Mouse (Mus musculus): ENCODE measurements around the gene Myl6b.
A peak's percentile ranks its signal among the peaks of the same experiment; 100 is the strongest.
"Not testable (repeated sequence)": the region's sequence is repeated elsewhere in the genome, so short reads cannot be mapped to it uniquely, and the experiment has no call there.

The Myl6b gene

DNA sequence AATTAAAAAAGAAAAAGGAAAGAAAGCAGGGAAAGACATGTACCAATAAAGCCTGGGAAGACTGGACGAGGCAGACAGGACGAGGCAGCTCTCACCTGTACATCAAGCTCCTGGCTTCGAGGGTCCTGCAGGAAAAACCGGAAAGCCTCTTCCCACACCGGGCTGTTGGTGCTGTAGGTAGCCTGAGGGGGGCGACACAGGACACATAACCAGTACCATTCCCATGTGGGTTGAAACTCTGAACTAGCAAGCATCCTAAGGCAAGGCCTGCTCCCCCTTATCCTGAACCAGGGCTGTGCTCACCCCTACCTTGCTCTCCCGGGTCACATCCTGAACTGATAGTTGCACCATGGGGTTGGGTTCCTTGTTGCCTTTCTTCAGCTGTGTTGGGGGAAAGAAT lies 20.3 kb upstream of the Myl6b start:
- DNase-seq (ENCODE audit: low spot score): no peak

DNA sequence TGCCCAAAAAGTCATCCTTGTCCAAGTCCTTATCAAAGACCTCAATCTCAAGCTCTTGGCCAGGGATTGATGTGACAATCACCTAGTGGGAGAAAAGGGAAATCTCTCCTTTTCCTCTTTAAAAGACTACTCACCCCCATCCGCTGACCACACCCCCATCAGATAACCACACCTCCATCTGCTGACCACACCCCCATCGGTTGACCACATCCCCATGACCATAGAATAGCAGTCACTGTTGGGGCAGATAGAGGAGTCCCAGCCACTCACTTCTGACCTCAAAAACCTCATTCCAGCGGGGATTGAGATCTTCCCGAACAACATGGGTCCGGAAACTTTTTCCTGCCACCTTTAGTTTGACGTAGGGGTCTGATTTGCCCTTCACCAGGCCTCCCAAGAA lies 18.2 kb upstream of the Myl6b start:
- DNase-seq (ENCODE audit: low spot score): no peak

- DNase-seq (ENCODE audit: low spot score): no peak
These were observed 17.5 kb upstream of the Myl6b start for GRCm38 (mm10) chr10:128516029-128516428.

- no peak for DNase-seq (ENCODE audit: low spot score)
These were observed 16.6 kb upstream of the Myl6b start for GRCm38 (mm10) chr10:128515044-128515443.

DNA sequence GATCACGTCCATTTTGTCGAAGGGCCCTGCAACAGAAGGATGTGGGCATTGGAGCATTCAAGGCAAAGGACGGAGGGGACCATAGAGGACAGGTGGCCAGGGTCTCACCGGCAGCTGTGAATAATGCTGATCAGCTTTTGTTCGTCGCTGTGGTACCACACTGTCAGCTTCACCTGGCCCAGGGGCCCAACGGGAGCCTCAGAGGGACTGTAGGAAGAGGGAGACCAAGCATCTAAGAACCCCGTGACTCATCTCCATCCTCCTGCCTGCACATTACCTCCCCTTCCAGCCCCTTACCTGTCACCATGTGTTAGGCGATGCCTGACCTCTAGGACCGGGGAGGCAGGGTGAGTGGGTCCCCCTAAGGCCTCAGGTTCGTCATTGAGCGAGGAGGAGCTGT lies 13.3 kb upstream of the Myl6b start:
- no peak for DNase-seq (ENCODE audit: low spot score)

- DNase-seq (ENCODE audit: low spot score): no peak
These were observed 12.7 kb upstream of the Myl6b start for GRCm38 (mm10) chr10:128511189-128511588.

DNA sequence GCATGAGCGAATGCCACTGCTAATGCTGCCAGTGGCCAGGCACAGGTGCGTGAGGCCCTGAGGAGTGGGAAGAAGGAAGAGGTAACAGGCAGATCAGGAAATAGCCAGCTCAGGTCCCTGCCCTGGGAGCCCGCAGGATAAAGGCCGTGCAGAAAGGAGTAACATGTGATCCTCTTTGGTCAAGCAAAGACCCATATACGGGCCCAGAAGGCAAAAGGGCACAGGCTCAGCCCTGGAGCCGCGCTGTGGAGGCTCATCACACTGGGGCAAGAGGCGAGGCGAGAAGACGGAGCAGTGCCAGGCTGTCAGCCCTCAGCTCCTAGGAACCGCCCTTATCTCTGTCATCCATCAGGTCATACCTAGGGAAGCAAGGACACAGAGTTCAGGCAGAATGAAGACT lies 11.8 kb upstream of the Myl6b start:
- DNase-seq (ENCODE audit: low spot score): no peak

- DNase-seq (ENCODE audit: low spot score): no peak
These were observed 11.3 kb upstream of the Myl6b start for GRCm38 (mm10) chr10:128509831-128510230.

- DNase-seq (ENCODE audit: low spot score): no peak
These were observed 10.7 kb upstream of the Myl6b start for GRCm38 (mm10) chr10:128509203-128509602.

DNA sequence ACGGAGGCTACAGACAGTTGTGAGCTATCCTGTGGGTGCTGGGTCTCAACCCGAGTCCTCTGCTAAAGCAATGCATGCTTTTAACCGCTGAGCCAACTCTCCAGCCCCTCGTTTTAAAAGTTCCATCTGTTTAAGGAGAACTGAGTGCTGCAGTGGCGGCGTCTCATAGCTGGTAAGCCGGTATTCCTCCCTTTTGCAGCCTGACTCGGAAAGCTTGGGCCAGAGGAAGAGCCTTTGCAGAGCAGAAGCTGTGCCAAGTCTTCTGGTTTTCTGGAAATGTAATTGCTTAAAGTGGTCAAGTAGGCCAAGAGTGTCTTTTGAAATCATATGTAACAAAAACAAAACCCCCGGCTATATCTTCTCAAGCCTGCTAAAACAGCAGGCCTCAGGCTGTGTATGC lies 9.8 kb upstream of the Myl6b start:
- DNase-seq (ENCODE audit: low spot score): no peak

- no peak for DNase-seq (ENCODE audit: low spot score)
These were observed 7.5 kb upstream of the Myl6b start for GRCm38 (mm10) chr10:128505974-128506373.

DNA sequence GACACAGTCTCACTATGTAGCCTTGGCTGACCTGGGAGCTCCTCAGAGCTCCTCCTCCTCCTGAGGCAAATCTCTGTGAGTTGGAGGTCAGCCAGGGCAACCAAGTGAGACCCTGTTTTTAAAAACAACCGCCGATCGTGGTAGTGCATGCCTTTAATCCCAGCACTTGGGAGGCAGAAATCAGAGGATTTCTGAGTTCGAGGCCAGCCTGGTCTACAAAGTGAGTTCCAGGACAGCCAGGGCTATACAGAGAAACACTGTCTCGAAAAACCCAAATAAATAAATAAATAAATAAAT lies 6.8 kb upstream of the Myl6b start:
- not testable (repeated sequence) for DNase-seq (ENCODE audit: low spot score)

- no peak for DNase-seq (ENCODE audit: low spot score)
These were observed 6.3 kb upstream of the Myl6b start for GRCm38 (mm10) chr10:128504641-128505370.

DNA sequence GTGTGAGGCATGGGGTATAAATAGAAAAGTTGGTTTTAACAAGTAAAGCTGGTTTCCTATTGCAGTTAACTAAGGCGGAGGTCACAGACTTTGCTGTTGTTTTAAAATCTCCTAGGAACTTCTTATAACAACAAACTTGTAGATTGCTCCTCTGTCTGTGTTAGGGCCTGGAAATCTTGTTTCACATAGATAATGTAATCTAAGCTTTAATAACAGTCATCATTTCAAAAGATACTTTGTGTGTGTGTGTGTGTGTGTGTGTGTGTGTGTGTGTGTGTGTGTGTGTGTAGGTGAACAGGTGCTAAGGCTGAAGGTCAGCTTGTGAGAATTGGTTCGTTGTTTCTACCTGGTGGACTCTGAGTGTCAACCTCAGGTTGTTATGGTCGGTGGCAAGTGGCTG lies 5.5 kb upstream of the Myl6b start:
- no peak for DNase-seq (ENCODE audit: low spot score)

DNA sequence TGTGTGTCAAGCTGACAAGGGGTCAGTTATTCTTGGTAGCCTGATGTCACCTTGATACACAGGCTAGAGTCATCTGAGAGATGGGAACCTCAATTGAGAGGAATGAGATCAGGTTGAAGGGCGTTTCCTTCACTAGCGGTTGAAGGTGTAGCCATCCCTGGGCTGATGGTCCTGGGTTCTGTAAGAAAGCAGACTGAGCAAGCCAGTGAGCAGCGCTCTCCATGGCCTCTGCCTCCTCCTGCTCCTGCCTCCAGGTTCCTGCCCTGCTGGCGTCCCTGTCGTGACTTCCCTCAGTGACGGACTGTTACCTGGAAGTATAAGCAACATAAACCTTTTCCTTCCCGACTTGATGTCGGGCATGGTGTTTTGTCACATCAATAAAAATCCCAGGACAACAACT lies 5.0 kb upstream of the Myl6b start:
- no peak for DNase-seq (ENCODE audit: low spot score)

DNA sequence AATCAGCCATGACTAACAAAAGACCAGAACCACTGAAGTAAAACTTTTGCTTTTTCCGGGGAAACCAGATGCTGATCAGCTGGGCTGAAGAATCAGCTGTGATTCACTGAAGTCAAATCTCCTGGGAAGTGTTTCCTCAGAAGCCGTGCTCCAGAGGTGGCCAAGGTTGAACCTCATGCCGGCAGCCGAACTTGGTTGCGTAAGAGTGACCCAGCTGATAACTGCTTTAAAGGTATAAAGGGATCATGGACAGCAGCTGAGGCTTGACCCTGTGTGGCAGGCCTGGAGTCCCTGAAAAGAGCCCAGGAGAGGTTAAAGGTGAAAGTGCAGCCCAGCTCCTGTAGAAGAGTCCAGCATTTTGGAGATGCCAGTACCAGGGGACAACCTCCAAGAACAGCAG lies 3.9 kb upstream of the Myl6b start:
- no peak for DNase-seq (ENCODE audit: low spot score)

DNA sequence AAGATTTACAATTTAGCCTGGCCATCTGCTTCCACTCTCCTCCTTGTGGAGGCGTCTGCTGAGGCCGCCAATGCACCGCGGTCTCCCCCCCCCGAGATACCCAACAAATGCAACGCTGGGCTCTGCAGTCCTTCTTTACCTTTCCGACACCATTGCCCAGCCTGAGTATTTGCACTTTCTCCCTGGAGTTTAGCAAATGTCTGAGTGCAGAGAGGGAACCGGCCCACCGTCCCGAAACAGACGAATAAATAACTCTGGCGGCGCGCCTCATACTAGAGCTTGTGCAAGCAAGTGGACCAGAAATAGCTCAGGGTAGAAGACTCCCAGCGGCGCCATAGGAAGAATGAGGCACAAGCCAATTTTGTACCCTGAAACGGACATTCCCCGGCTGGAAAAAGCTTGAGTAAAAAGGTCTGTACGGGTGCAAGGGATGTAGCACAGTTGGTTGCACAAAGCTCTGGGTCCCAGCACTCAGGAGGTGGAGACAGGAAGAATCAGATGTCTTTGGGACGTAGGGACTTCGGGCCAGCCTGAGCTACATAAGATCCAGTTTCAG lies 709 bp upstream of the Myl6b start:
- peak; percentile 56 for DNase-seq (ENCODE audit: low spot score)

DNA sequence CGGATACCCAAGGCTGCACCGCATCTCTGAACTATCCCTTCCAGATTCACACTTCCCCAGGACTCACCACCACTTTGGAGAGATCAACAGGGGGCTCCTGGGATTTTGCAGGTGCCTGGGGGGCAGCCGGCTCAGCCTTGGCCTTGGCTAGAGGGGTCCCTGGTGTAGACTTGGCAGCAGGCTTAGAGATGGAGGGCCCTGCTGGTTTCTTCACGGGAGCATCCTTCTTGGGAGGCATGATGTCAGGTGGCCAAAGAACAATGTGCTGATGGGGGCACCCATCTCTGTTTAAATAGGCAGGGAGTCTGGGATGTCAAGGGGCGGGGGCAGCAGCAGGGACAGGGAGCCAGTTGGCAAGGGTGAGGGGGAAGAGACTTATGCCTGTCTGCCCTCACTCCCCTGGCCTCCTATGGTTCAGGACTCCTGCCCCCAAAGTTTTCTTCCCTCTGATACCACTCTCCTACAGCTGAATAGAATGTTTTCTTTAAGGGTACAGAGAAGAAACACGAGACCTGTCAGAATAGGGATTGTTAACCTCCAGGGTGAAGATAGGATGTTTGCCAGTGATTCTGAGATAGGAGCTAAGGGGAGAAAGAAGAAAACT lies 1.2 kb downstream of the Myl6b start:
- no peak for DNase-seq (ENCODE audit: low spot score)

DNA sequence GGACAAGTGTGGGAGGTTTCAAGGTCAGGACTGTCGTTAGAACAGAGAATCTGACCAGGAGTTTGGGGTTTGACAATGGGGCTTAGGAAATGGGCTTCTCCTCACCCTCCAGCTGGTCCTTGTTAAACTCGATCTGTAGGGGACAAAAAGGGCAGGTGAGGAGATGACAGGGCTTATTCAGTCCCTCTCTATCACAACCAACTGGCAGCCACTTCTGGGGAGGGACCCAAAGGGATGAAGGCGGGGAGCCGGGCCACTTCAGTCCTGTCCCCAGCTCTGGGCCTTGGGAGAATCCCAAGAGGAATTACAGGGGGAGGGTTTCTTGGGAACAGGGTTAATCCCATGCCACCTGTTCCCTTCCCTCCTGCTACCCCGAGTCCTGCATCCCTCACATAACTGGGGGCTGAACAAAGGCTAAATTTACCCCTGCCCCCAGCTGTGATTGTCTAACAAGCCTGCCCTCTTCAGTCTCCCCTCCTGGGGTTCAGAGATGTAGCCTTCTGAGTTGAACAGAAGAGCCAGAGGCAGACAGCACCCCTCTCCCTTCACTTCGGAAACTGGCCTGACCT lies 1.9 kb downstream of the Myl6b start:
- DNase-seq (ENCODE audit: low spot score): no peak

- DNase-seq (ENCODE audit: low spot score): no peak
These were observed 2.6 kb downstream of the Myl6b start for GRCm38 (mm10) chr10:128495903-128496302.

- no peak for DNase-seq (ENCODE audit: low spot score)
These were observed 3.2 kb downstream of the Myl6b start for GRCm38 (mm10) chr10:128495270-128495669.

DNA sequence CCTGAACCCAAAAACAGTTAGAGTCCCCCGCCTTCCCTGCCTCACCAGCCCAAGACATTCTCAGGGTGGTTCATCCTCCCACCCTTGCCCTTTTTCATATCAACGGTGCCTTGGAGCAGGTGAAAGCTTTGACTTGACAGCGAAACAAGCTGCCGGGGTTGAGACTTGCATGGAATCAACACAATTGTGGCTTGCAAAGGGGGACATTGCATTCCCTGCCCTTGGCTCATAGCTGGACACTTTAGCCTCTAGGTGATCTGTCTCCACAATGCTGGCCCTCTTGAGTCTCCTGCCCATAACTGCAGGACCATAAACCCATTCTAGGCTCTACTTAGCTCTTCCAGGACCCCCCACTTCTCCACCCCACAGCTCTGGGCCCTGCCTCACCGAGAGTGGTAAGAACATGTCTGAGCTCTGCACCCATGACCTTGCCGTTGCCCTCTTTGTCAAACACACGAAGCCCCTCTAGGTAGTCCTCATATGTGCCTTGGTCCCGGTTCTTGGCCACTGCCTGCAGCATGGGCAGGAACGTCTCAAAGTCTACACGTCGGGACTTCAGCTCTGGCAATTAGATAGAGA lies 3.7 kb downstream of the Myl6b start:
- no peak for DNase-seq (ENCODE audit: low spot score)

Measured in ovary, postnatal 10 days (tissue).